Mouse (Mus musculus): ENCODE measurements around the gene Itpkc. TPM values are rescaled to one million over a fixed set of nuclear protein-coding genes. Genes with fewer than 3 reads are reported as not detected.

Gene Itpkc
- polyA plus RNA-seq, 1 experiment from 2014 or later: 8.3 TPM

DNA sequence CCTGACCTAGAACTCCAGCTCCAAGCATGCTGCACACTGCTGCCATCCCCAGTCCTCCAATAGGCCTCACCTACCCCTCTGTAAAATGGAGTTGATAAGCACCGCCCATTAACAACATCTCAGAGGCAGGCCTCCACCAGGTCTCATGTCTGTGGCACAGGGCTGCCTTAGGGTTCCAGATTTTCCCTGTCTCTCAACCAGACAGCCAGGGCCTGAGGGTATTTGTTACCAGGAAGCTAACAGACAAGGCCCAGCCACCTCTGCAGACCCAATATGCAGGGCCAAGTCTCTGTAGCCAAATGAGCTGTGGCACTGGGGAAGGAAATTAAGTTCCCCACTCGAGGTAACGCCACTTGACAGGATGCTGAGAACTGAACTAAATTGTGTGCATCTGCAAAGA is 67.5 kb downstream of the Itpkc start:
- H3K9me3 ChIP-seq (ENCODE audit: control insufficient read depth, low read length): no peaks in the 10 kb centered on the region
- H3K4me3 ChIP-seq (ENCODE audit: low read depth, low read length): no peak overlapping the region
- no peak overlapping the region for H3K9ac ChIP-seq (ENCODE audit: low read length)
- no peak for ATAC-seq (ENCODE audit: insufficient read depth, low FRiP score, low TSS enrichment)
- DNase-seq (ENCODE audit: low spot score): no peak
- no peak overlapping the region for H3K4me2 ChIP-seq (ENCODE audit: low read depth)
- WGBS: 92% methylated on average over 3 of the region's 3 CpGs
- no peaks in the 10 kb centered on the region for H3K27me3 ChIP-seq (ENCODE audit: control insufficient read depth, insufficient read depth, low read length)
- no peak overlapping the region for H3K27ac ChIP-seq (ENCODE audit: low read depth, low read length)
- H3K4me1 ChIP-seq (ENCODE audit: control insufficient read depth, insufficient read depth, low read length): peaks cover 20% of the 10 kb centered on the region
- H3K36me3 ChIP-seq (ENCODE audit: control insufficient read depth, insufficient read depth, low read length): peaks cover 17% of the 10 kb centered on the region

DNA sequence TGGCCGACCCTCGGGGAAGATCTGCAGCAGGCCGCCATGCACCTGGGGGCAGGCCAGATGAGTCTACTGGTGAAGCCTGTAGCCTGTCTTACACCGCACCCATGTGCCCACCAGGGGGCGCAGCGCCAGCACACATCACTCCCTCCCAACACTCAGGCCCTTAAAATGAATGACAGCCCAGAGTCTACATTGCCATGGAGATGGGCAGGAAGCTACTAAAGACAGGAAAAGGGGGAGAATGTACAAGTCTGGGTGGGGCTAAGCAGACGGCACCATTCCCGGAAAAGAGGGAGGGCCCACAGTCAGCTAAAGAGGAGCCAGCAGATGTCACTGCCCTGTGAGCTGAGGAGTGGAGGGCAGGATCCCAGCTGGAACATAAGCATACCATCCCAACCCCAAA is 68.6 kb downstream of the Itpkc start:
- no peaks in the 10 kb centered on the region for H3K27me3 ChIP-seq (ENCODE audit: control insufficient read depth, insufficient read depth, low read length)
- no peak overlapping the region for H3K27ac ChIP-seq (ENCODE audit: low read depth, low read length)
- WGBS: 22% methylated on average over 8 of the region's 8 CpGs
- H3K9me3 ChIP-seq (ENCODE audit: control insufficient read depth, low read length): no peaks in the 10 kb centered on the region
- peaks cover 12% of the 10 kb centered on the region for H3K4me1 ChIP-seq (ENCODE audit: control insufficient read depth, insufficient read depth, low read length)
- no peak overlapping the region for H3K4me3 ChIP-seq (ENCODE audit: low read depth, low read length)
- H3K4me2 ChIP-seq (ENCODE audit: low read depth): no peak overlapping the region
- no peak overlapping the region for H3K9ac ChIP-seq (ENCODE audit: low read length)
- ATAC-seq (ENCODE audit: insufficient read depth, low FRiP score, low TSS enrichment) (peak; percentile 90), DNase-seq (ENCODE audit: low spot score) (peak; percentile 83)
- H3K36me3 ChIP-seq (ENCODE audit: control insufficient read depth, insufficient read depth, low read length): peaks cover 17% of the 10 kb centered on the region

DNA sequence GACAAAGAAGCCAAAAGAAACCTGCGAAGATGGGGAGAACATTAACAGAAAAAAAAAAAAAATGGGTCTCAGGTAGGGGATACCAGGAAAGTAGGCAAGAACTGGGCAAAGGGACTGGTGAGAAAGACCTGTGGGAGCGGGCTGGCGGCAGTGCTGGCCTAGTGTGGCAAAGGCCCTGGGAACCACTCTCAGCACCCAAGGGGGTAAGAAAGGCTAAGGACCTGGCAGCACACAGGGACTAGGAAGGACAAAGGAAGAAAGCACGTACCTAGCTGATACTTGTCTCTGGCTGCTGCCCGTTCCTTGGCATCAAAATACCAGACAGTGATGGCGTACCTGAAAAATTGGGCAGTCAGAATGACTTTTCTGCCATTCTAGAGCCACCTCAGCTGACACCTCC is 69.2 kb downstream of the Itpkc start:
- ATAC-seq (ENCODE audit: insufficient read depth, low FRiP score, low TSS enrichment) (no peak), DNase-seq (ENCODE audit: low spot score) (no peak)
- H3K27me3 ChIP-seq (ENCODE audit: control insufficient read depth, insufficient read depth, low read length): no peaks in the 10 kb centered on the region
- WGBS: 94% methylated on average over 6 of the region's 6 CpGs
- H3K4me2 ChIP-seq (ENCODE audit: low read depth): no peak overlapping the region
- H3K4me3 ChIP-seq (ENCODE audit: low read depth, low read length): no peak overlapping the region
- peaks cover 6% of the 10 kb centered on the region for H3K4me1 ChIP-seq (ENCODE audit: control insufficient read depth, insufficient read depth, low read length)
- H3K9me3 ChIP-seq (ENCODE audit: control insufficient read depth, low read length): no peaks in the 10 kb centered on the region
- H3K9ac ChIP-seq (ENCODE audit: low read length): no peak overlapping the region
- peaks cover 17% of the 10 kb centered on the region for H3K36me3 ChIP-seq (ENCODE audit: control insufficient read depth, insufficient read depth, low read length)
- no peak overlapping the region for H3K27ac ChIP-seq (ENCODE audit: low read depth, low read length)

DNA sequence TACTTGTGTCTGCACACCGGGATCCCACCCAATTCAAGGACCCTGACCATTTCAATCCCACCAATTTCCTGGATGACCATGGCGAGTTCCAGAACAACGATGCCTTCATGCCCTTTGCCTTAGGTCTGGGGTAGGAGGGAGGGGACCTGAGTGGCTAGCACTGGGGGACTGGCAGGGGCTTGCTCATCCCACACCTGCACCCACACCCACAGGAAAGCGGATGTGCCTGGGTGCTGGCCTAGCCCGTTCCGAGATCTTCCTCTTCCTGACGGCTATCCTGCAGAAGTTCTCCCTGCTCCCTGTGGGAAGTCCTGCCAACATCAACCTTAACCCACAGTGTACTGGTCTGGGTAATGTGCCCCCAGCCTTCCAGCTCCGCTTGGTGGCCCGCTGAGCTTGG is 70.3 kb downstream of the Itpkc start:
- Histone ChIP-seq H3K4me1 (ENCODE audit: control insufficient read depth, insufficient read depth, low read length) (no peaks in the 10 kb centered on the region), H3K9me3 (ENCODE audit: control insufficient read depth, low read length) (no peaks in the 10 kb centered on the region), H3K27me3 (ENCODE audit: control insufficient read depth, insufficient read depth, low read length) (no peaks in the 10 kb centered on the region), H3K4me3 (ENCODE audit: low read depth, low read length) (no peak overlapping the region), H3K27ac (ENCODE audit: low read depth, low read length) (no peak overlapping the region), H3K9ac (ENCODE audit: low read length) (no peak overlapping the region), H3K4me2 (ENCODE audit: low read depth) (no peak overlapping the region), H3K36me3 (ENCODE audit: control insufficient read depth, insufficient read depth, low read length) (peaks cover 17% of the 10 kb centered on the region)
- no peak for ATAC-seq (ENCODE audit: insufficient read depth, low FRiP score, low TSS enrichment)
- WGBS: 92% methylated on average over 9 of the region's 9 CpGs
- no peak for DNase-seq (ENCODE audit: low spot score)

MicroRNAs within 50 kb of the gene (microRNA counts, 519-probe panel; counts per million panel counts)
- 171 counts per million, percentile 57 among the panel's probes with 10 or more counts for microRNA mmu-miR-1191

Small RNAs within 50 kb of the gene (microRNA-seq; reads per million reads assigned to microRNA genes)
- gene Mir1191 (2.9 reads per million, percentile 4 among the genes with 10 or more reads in this experiment), gene Mir3101 (0.78 reads per million)

Other genes with a start within 250 kb of the Itpkc start
- gene Cyp2a12, start 199.6 kb downstream of the Itpkc start, polyA plus RNA-seq (2014; fragmentation: Nextera tagmentation; extraction: Ambion mirVana): not detected in 2 replicates
- not detected in 2 replicates for gene Cyp2f2, start 108.8 kb downstream of the Itpkc start, polyA plus RNA-seq (2014; fragmentation: Nextera tagmentation; extraction: Ambion mirVana)
- not detected in 2 replicates for gene Cyp2t4, start 74.9 kb downstream of the Itpkc start, polyA plus RNA-seq (2014; fragmentation: Nextera tagmentation; extraction: Ambion mirVana)
- 51.0 and 54.6 TPM in 2 replicates for gene Egln2, start 61.9 kb downstream of the Itpkc start, polyA plus RNA-seq (2014; fragmentation: Nextera tagmentation; extraction: Ambion mirVana)
- gene Rab4b, start 49.8 kb downstream of the Itpkc start, polyA plus RNA-seq (2014; fragmentation: Nextera tagmentation; extraction: Ambion mirVana): 67.0 and 72.6 TPM in 2 replicates
- gene Gm21983, start 47.6 kb downstream of the Itpkc start, polyA plus RNA-seq (2014; fragmentation: Nextera tagmentation; extraction: Ambion mirVana): not detected in 2 replicates
- 0.60 and 1.3 TPM in 2 replicates for gene Mia, start 47.5 kb downstream of the Itpkc start, polyA plus RNA-seq (2014; fragmentation: Nextera tagmentation; extraction: Ambion mirVana)
- 3.8 and 4.4 TPM in 2 replicates for gene BC024978, start 32.9 kb downstream of the Itpkc start, polyA plus RNA-seq (2014; fragmentation: Nextera tagmentation; extraction: Ambion mirVana)
- 332 and 363 TPM in 2 replicates for gene Snrpa, start 32.4 kb downstream of the Itpkc start, polyA plus RNA-seq (2014; fragmentation: Nextera tagmentation; extraction: Ambion mirVana)
- 15.8 and 17.1 TPM in 2 replicates for gene Coq8b, start 4.4 kb upstream of the Itpkc start, polyA plus RNA-seq (2014; fragmentation: Nextera tagmentation; extraction: Ambion mirVana)
- 21.6 and 21.7 TPM in 2 replicates for gene Numbl, start 29.8 kb upstream of the Itpkc start, polyA plus RNA-seq (2014; fragmentation: Nextera tagmentation; extraction: Ambion mirVana)
- 7.0 and 8.0 TPM in 2 replicates for gene Ltbp4, start 109.0 kb upstream of the Itpkc start, polyA plus RNA-seq (2014; fragmentation: Nextera tagmentation; extraction: Ambion mirVana)
- gene Shkbp1, start 127.4 kb upstream of the Itpkc start, polyA plus RNA-seq (2014; fragmentation: Nextera tagmentation; extraction: Ambion mirVana): 52.8 and 55.2 TPM in 2 replicates
- gene Gm20479, start 128.8 kb upstream of the Itpkc start, polyA plus RNA-seq (2014; fragmentation: Nextera tagmentation; extraction: Ambion mirVana): not detected in 2 replicates
- gene Sptbn4, start 219.0 kb upstream of the Itpkc start, polyA plus RNA-seq (2014; fragmentation: Nextera tagmentation; extraction: Ambion mirVana): 0.23 and 0.34 TPM in 2 replicates
- 34.3 and 34.5 TPM in 2 replicates for gene Blvrb, start 219.3 kb upstream of the Itpkc start, polyA plus RNA-seq (2014; fragmentation: Nextera tagmentation; extraction: Ambion mirVana)
- gene Sertad3, start 245.1 kb upstream of the Itpkc start, polyA plus RNA-seq (2014; fragmentation: Nextera tagmentation; extraction: Ambion mirVana): 22.8 and 24.0 TPM in 2 replicates